Mouse (Mus musculus) midbrain, embryonic 14.5 days (tissue): Measurements from ENCODE around the gene Prkch. TPM values are rescaled to one million over a fixed set of nuclear protein-coding genes. Genes with fewer than 3 reads are reported as not detected.

Source experiments
- ATAC-seq: fragments of 200-750 bp; cut with Nextera tagmentation; 2 replicates; pipeline ENCODE4 v1.8.0; 2017; ENCODE audit warnings: moderate number of reproducible peaks, moderate library complexity; ENCODE audit not compliant: low FRiP score, low TSS enrichment
- DNase-seq: peaks from one replicate; pipeline ENCODE4 v3.0.0-alpha.2; 2015
- H3K27ac ChIP-seq: fragments of 300-500 bp; sonication (generic); replicated peaks from 2 replicates; pipeline ENCODE4 v1.5.1; 2014; ENCODE audit warnings: mild to moderate bottlenecking, low read depth, low read length, moderate library complexity
- H3K27me3 ChIP-seq: fragments of 300-500 bp; sonication (generic); 2 replicates; pipeline ENCODE4 v1.6.1; 2014; ENCODE audit warnings: low read length, control low read depth, mixed read lengths; ENCODE audit not compliant: control insufficient read depth, insufficient read depth
- H3K36me3 ChIP-seq: fragments of 300-500 bp; sonication (generic); 2 replicates; pipeline ENCODE4 v1.6.1; 2014; ENCODE audit warnings: low read length, control low read depth; ENCODE audit not compliant: control insufficient read depth, insufficient read depth
- H3K4me1 ChIP-seq: fragments of 300-500 bp; sonication (generic); 2 replicates; pipeline ENCODE4 v1.6.1; 2014; ENCODE audit warnings: mild to moderate bottlenecking, antibody characterized with exemption, low read length, control low read depth; ENCODE audit not compliant: control insufficient read depth, insufficient read depth
- H3K4me2 ChIP-seq: fragments of 300-500 bp; sonication (generic); 2 replicates; pipeline ENCODE4 v1.6.1; 2014; ENCODE audit warnings: mild to moderate bottlenecking, low read length, moderate library complexity
- H3K4me3 ChIP-seq: fragments of 300-500 bp; sonication (generic); replicated peaks from 2 replicates; pipeline ENCODE4 v1.5.1; 2014; ENCODE audit warnings: low read depth, low read length
- H3K9ac ChIP-seq: fragments of 300-500 bp; sonication (generic); replicated peaks from 2 replicates; pipeline ENCODE4 v1.6.1; 2014; ENCODE audit warnings: mild to moderate bottlenecking, low read length, moderate library complexity
- H3K9me3 ChIP-seq: fragments of 300-500 bp; sonication (generic); 2 replicates; pipeline ENCODE4 v1.6.1; 2016; ENCODE audit warnings: low read length, control low read depth, mixed read lengths; ENCODE audit not compliant: control insufficient read depth
- WGBS: fragments of 180-500 bp; shearing (Covaris S2); extraction: QIAGEN DNeasy Blood & Tissue Kit; methylation state at CpG from one replicate; pipeline ENCODE4 v1.1.7; 2014; 5-methylcytosine and 5-hydroxymethylcytosine counted together
- polyA plus RNA-seq: library from polyadenylated mRNA; unstranded; fragments of >200 nt; fragmentation: Nextera tagmentation; extraction: Ambion mirVana; gene quantifications from 2 replicates; pipeline ENCODE4 v1.2.1, GENCODE M21; 2014

The Prkch gene
- polyA plus RNA-seq, 1 experiment from 2014 or later = 8.7 TPM

DNA sequence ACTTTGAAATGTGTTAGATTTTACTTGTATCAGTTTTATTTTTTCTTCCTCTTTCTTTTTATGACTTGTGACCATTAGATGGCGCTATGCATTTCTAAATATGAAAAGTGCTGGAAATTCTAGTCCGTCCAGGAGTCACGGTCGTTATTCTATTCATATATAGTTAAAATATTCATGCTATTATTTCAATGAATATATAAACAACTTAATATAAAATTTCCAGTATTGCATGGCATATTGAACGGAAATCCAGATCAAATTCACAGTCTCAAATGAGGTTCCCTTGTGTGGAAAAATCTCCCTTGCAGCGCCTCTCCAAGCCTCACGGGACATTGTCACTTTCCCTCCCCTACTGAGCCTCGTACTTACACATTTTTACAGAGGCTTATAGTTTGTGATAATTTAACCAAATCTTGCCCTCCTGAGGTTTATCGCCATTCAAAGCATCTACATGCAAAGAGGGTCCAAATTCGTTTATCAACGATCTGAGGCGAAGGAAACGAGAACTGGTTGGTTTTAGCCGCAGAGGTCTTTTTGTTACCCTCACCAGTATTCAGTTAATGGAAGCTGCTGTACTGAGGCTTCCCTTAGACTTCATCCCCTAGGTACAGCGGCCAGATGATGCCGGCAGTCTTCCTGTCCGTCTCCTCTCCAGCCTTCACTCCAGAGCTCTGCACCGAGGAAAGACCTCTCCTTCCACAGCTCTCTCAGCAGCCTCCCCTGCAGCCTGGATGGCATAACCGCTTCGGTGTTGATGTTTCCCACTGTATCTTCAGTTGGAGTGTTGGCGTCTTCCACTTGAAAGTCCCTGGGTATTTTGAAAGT lies 19.6 kb upstream of the Prkch start:
- Histone ChIP-seq H3K9ac (peak overlapping the region; percentile 4; the same call in 1 of the 2 replicates), H3K9me3 (no peaks in the 10 kb centered on the region), H3K27ac (no peak overlapping the region), H3K27me3 (no peaks in the 10 kb centered on the region), H3K4me2 (peak overlapping the region; percentile 54), H3K4me1 (peaks cover 3% of the 10 kb centered on the region; the same call in 1 of the 2 replicates), H3K36me3 (no peaks in the 10 kb centered on the region), H3K4me3 (peak overlapping the region; percentile 23)
- DNase-seq (peak; percentile 89), ATAC-seq (no peak; the same call in 1 of the 2 replicates)
- 19% methylated on average over 21 of the region's 21 CpGs for WGBS

DNA sequence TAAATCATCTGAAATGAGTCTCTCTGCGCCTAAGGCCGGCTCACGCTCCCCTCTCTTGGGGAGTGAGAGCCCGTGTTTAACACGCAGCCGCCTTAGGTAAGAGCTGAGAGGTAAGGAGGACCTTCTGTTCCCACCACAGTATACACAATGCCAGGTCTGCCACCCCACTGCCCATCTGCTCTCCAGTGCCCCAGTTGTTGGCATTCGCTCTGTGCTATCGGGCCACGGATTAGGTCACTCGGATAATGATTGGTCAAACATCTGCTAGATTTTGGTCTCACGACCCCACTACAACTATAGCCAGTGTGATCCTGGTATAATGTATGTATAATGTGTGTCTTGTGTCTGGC lies 19.0 kb upstream of the Prkch start:
- peaks cover 3% of the 10 kb centered on the region; the same call in 1 of the 2 replicates for H3K4me1 ChIP-seq
- H3K36me3 ChIP-seq = no peaks in the 10 kb centered on the region
- no peak overlapping the region for H3K27ac ChIP-seq
- H3K27me3 ChIP-seq = no peaks in the 10 kb centered on the region
- peak overlapping the region; percentile 54 for H3K4me2 ChIP-seq
- DNase-seq = no peak
- H3K4me3 ChIP-seq = peak overlapping the region; percentile 23
- H3K9ac ChIP-seq = peak overlapping the region; percentile 4; the same call in 1 of the 2 replicates
- no peaks in the 10 kb centered on the region for H3K9me3 ChIP-seq
- WGBS = 62% methylated on average over 11 of the region's 11 CpGs
- no peak for ATAC-seq

- WGBS = 79% methylated on average over 15 of the region's 15 CpGs
- Histone ChIP-seq H3K27me3 (no peaks in the 10 kb centered on the region), H3K27ac (no peak overlapping the region), H3K9ac (no peak overlapping the region), H3K9me3 (no peaks in the 10 kb centered on the region), H3K4me3 (no peak overlapping the region), H3K36me3 (no peaks in the 10 kb centered on the region), H3K4me2 (no peak overlapping the region), H3K4me1 (no peaks in the 10 kb centered on the region)
- no peak for ATAC-seq
- DNase-seq = no peak
Measured at GRCm38 (mm10) chr12:73574632-73575031, 10.0 kb upstream of the Prkch start.

DNA sequence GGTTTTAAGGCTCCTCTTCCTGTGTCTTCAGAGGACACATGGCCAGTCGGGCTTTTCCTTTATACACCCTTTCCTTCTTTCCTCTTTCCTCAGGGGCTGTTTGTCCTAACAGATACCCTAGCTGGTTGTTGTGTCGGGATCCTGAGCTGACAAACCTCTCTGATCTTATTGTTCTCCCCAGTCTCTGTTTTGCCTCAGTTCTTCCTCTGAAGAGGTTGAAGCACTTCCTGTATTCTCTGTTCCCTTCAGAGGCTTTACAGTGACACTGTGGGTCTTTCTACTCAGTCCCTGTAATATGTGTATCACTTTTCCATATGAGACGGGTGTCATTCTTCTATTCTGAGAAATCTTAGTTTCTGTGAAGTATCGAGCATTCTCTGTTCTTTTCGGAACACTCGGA lies 6.5 kb upstream of the Prkch start:
- Histone ChIP-seq H3K27ac (no peak overlapping the region), H3K27me3 (no peaks in the 10 kb centered on the region), H3K4me1 (no peaks in the 10 kb centered on the region), H3K9me3 (no peaks in the 10 kb centered on the region), H3K9ac (no peak overlapping the region), H3K36me3 (no peaks in the 10 kb centered on the region), H3K4me3 (no peak overlapping the region), H3K4me2 (no peak overlapping the region)
- ATAC-seq = no peak
- WGBS = 72% methylated on average over 6 of the region's 6 CpGs
- no peak for DNase-seq

GRCm38 (mm10) chr12:73580811-73581210 lies 3.8 kb upstream of the Prkch start:
- Histone ChIP-seq H3K4me1 (peaks cover 10% of the 10 kb centered on the region; the same call in 1 of the 2 replicates), H3K36me3 (no peaks in the 10 kb centered on the region), H3K4me3 (no peak overlapping the region), H3K27me3 (peaks cover 6% of the 10 kb centered on the region), H3K27ac (no peak overlapping the region), H3K9ac (no peak overlapping the region), H3K9me3 (no peaks in the 10 kb centered on the region), H3K4me2 (no peak overlapping the region)
- DNase-seq = no peak
- ATAC-seq = no peak
- WGBS = 72% methylated on average over 7 of the region's 7 CpGs

GRCm38 (mm10) chr12:73583318-73583717 lies 1.3 kb upstream of the Prkch start:
- Histone ChIP-seq H3K9ac (no peak overlapping the region), H3K27ac (no peak overlapping the region), H3K4me1 (peaks cover 15% of the 10 kb centered on the region), H3K4me3 (no peak overlapping the region), H3K27me3 (peaks cover 15% of the 10 kb centered on the region), H3K4me2 (peak overlapping the region; percentile 93; the same call in 1 of the 2 replicates), H3K9me3 (no peaks in the 10 kb centered on the region), H3K36me3 (no peaks in the 10 kb centered on the region)
- ATAC-seq (no peak), DNase-seq (no peak)
- WGBS = 80% methylated on average over 9 of the region's 9 CpGs

- Histone ChIP-seq H3K9ac (peak overlapping the region; percentile 70), H3K9me3 (no peaks in the 10 kb centered on the region), H3K4me2 (peak overlapping the region; percentile 93), H3K36me3 (no peaks in the 10 kb centered on the region), H3K4me3 (peak overlapping the region; percentile 73), H3K27me3 (peaks cover 15% of the 10 kb centered on the region), H3K27ac (peak overlapping the region; percentile 37; the same call in 1 of the 2 replicates), H3K4me1 (peaks cover 15% of the 10 kb centered on the region)
- DNase-seq = peak; percentile 66
- ATAC-seq = peak; percentile 81
- 5% methylated on average over 33 of the region's 33 CpGs for WGBS
Measured at GRCm38 (mm10) chr12:73583813-73584609, 585 bp upstream of the Prkch start.

GRCm38 (mm10) chr12:73585241-73585801 lies 725 bp downstream of the Prkch start:
- peaks cover 15% of the 10 kb centered on the region for H3K27me3 ChIP-seq
- ATAC-seq (peak; percentile 19; the same call in 1 of the 2 replicates), DNase-seq (peak; percentile 44)
- peak overlapping the region; percentile 93 for H3K4me2 ChIP-seq
- no peaks in the 10 kb centered on the region for H3K9me3 ChIP-seq
- WGBS = under 1% methylated on average over 33 of the region's 33 CpGs
- no peaks in the 10 kb centered on the region for H3K36me3 ChIP-seq
- peak overlapping the region; percentile 70 for H3K9ac ChIP-seq
- H3K4me1 ChIP-seq = peaks cover 15% of the 10 kb centered on the region
- H3K27ac ChIP-seq = no peak overlapping the region; the same call in 1 of the 2 replicates
- H3K4me3 ChIP-seq = peak overlapping the region; percentile 73
